Mouse (Mus musculus) kidney, postnatal 25 days (tissue): ENCODE measurements around the gene Mrps24.

Experiments used
- DNase-seq, 2 experiments: peaks; one replicate each; pipeline ENCODE4 v3.0.0; 2021; ENCODE audit warnings: mixed read lengths in 2 of 2

Mrps24 gene

DNA sequence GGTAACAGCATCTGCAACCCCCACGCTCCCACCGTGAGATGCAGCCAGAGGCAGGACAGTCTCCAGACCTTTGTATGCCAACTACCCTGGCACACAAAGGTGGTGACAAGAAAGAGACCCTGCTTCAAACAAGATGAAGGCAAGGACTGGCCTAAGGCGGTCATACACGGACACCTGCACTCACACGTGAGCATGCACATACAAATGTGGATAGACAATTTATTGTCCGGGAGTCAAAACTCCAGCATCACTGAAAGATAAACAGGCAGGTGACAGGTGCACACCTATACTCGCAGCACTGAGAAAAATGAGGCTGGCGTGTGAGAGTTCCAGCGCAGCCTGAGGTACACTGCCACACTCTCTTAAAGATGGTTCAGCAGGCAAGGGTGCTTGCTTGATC lies 9.5 kb downstream of the Mrps24 start:
- DNase-seq: no peak

DNA sequence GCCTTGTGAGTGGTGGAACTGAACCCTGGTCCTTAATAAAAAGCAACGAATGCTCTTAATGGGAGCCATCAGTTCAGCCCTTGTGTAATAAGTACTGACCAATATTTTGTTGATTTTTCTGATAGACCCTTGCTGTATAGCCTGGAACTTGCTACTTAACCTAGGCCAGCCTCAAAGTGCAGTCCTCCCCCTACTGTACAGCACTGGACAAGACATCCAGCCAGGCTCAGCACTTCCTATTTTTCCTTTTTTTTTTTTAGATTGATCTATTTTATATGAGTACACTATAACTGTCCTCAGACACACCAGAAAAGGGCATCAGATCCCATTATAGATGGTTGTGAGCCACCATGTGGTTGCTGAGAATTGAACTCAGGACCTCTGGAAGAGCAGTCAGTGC lies 12.1 kb downstream of the Mrps24 start:
- DNase-seq: no peak

DNA sequence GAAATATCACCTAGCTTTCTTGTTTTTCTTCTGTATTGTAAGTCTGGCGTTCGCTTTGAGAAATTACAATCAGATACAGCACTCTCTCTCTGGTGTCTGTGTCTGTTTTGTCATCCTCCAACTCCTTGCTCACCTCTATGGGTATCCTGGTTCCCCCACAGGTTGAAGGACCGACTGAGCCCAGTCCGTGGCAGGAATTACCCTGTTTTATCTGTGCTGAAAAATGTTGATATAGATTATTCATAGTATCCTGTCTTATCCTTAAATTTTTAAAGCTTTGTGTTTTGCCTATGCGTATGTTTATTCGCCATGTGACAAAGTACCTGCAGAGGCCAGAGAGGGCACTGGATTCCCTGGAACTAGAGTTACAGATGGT lies 12.5 kb downstream of the Mrps24 start:
- DNase-seq: no peak

DNA sequence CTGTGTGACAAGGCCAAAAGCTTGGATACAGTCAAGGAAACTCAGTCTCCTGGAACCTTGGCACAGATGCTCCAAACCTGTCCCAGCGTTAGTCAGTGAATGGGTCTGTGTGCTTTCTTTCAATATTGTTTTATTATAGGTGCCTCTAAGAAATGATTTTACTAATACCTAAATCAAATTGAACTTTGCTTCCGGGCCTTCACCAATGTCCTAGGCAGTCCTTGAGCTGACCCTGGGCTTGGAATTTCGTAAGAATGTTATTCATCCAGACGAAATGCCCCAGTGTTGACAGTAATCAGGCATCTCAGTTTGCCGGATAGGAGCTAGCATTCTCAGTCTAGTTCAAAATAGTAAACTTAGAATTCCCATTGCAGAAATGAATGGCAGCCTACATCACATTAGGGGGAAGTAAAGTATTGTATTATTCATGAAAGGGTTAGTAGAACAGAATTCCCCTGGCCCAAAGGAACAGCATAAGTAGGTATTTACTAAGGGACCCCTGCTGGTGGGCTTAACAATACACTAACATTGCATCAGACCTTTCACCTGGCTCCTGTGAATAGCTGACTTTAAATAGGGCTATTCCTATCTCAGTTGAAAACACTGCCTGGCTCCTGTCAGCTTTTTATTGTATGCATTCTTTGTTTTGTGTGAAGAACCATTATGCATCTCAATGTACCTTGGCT lies 13.1 kb downstream of the Mrps24 start:
- DNase-seq: no peak

DNA sequence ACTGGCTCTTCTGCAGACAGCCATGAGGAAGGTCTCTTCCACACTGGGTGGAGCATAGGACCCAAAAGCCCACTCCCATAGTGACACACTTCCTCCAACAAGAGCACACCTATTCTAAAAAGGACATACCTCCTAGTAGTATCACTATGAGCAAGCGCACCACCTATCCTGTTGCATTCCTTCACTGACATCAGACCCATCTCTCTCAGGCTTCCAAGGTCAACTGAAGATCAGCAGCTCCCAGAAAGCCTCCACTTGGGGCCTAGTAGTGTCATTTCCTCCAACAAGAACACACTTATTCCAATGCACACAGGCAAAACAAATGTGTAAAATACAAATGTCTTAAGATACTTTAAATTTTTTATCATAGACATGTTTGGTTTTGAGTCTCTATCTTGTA lies 13.7 kb downstream of the Mrps24 start:
- no peak for DNase-seq

DNA sequence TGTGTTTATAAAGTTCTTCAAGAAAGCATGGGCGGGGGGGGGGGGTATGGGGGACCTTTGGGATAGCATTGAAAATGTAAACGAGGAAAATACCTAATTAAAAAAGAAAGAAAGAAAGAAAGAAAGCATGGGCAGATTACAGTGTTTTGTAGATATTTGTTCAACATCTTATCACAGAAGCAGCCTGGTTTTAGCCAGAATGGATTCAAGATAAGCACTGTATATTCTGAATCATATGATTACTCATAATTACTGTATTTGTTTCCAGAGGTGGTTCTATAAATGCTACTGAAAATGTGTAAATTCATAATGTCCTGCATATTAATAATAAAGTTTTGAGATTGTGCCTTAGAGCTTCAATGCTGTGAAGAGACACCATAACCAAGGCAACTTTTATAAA lies 14.2 kb downstream of the Mrps24 start:
- no peak for DNase-seq

DNA sequence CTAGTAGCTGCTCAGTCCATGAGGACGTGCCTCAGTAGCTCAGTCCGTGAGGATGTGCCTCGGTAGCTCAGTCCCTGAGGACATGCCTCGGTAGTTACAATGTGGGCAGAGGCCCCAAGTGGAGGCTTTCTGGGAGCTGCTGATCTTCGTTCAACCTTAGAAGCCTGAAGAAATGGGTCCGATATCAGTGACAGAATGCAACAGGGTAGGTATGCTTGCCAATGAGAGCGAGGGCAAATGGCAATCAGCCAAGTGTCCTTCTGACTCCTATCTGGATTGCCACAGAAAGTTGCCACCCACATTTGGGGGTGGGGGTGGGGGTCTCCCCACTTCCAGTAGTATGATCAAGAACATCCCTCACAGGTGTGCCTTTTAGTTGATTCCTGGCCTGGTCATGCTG lies 14.7 kb downstream of the Mrps24 start:
- DNase-seq: peak; percentile 32 to 51

DNA sequence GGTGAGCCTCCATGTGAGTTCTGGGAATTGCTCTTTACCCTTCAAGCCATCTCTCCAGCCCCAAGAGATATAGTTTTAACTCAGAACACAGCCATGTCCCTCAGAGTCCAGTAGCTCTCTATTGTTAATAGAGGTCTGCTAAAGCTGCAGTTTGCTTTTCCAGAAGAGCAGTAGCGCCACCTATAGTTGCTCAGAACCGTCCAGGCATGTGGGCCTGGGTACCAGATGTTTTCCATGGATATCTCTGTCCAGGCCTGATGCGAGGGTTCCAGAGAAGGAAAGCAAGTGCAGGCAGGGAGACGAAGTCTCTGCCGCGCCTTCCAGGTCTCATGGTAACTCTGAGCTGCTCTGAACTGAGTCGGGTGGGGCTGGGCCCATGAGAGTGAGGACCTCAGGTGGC lies 23.7 kb downstream of the Mrps24 start:
- peak in 1 of 2 experiments; percentile 66 for DNase-seq

DNA sequence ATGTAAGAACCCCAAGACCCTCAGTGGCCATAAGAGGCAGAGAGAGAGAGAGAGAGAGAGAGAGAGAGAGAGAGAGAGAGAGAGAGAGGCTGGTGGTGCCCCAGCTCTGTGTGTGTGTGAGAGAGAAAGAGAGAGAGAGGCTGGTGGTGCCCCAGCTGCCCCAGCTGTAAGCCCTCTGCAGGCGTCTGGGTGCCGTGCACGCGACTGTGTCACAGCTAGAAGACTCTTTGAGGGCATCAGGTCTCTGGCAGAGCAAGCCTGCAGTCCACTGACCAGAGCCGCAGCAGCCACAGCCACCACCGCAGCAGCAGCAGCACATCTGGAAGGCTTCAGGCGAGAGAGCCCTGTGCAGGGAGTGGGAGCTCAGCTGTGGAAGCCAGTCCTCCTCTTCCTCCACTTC lies 31.2 kb downstream of the Mrps24 start:
- no peak for DNase-seq

DNA sequence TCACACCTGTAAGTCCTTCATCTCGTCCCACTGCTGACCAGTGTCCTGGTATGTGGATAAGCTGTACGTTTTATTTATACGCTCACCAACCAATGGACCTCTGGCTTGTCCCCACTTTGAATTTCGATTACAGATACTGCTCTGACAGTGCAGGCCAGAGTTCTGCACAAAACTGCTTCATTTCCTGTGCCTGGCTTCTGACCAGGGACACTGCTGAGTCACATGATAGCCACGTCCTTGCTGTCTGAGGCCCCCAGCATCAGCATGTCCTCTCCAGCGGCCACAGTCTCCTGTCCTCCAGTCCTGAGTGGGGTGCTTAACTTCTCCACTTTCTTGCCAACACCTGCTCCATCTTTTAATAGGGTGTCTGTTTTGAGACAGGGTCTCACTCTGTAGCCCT lies 32.9 kb downstream of the Mrps24 start:
- DNase-seq: no peak
